Mouse (Mus musculus) hindbrain, embryonic 13.5 days (tissue): ENCODE data around the gene Slc5a6. TPM values are rescaled to one million over a fixed set of nuclear protein-coding genes. Genes with fewer than 3 reads are reported as not detected.

Experiments
- ATAC-seq: fragments of 200-750 bp; cut with Nextera tagmentation; 2 replicates; pipeline ENCODE4 v1.8.0; 2017; ENCODE audit warnings: moderate TSS enrichment; ENCODE audit not compliant: low FRiP score
- H3K27ac ChIP-seq: fragments of 300-500 bp; sonication (generic); 2 replicates; pipeline ENCODE4 v1.5.1; 2015; ENCODE audit warnings: inconsistent platforms, mild to moderate bottlenecking, moderate library complexity
- H3K27me3 ChIP-seq: fragments of 300-500 bp; sonication (generic); 2 replicates; pipeline ENCODE4 v1.6.1; 2015; ENCODE audit warnings: mild to moderate bottlenecking, inconsistent platforms
- H3K36me3 ChIP-seq: fragments of 300-500 bp; sonication (generic); 2 replicates; pipeline ENCODE4 v1.6.1; 2015; ENCODE audit warnings: mild to moderate bottlenecking, inconsistent platforms
- H3K4me1 ChIP-seq: fragments of 300-500 bp; sonication (generic); replicated peaks from 2 replicates; pipeline ENCODE4 v1.6.1; 2015; ENCODE audit warnings: inconsistent platforms
- H3K4me2 ChIP-seq: fragments of 300-500 bp; sonication (generic); 2 replicates; pipeline ENCODE4 v1.6.1; 2015; ENCODE audit warnings: inconsistent platforms, mild to moderate bottlenecking, moderate library complexity
- H3K4me3 ChIP-seq: fragments of 300-500 bp; sonication (generic); 2 replicates; pipeline ENCODE4 v1.5.1; 2015; ENCODE audit warnings: mild to moderate bottlenecking, inconsistent platforms
- H3K9ac ChIP-seq: fragments of 300-500 bp; sonication (generic); 2 replicates; pipeline ENCODE4 v1.6.1; 2015; ENCODE audit warnings: mild to moderate bottlenecking, inconsistent platforms
- H3K9me3 ChIP-seq: fragments of 300-500 bp; sonication (generic); 2 replicates; pipeline ENCODE4 v1.6.1; 2016; ENCODE audit warnings: inconsistent platforms
- WGBS: fragments of 180-500 bp; shearing (Covaris S2); methylation state at CpG from one replicate; pipeline ENCODE4 v1.1.7; 2015; 5-methylcytosine and 5-hydroxymethylcytosine counted together
- polyA plus RNA-seq: library from polyadenylated mRNA; unstranded; fragments of >200 nt; fragmentation: Nextera tagmentation; extraction: Ambion mirVana; gene quantifications from 2 replicates; pipeline ENCODE4 v1.2.1, GENCODE M21; 2015

Slc5a6 gene
- 18.1 and 20.3 TPM in 2 replicates for polyA plus RNA-seq

- peaks cover 16% of the 10 kb centered on the region for H3K36me3 ChIP-seq
- H3K9me3 ChIP-seq = no peaks in the 10 kb centered on the region
- no peaks in the 10 kb centered on the region for H3K27me3 ChIP-seq
- H3K4me1 ChIP-seq = peaks cover 22% of the 10 kb centered on the region
- under 1% methylated on average over 23 of the region's 23 CpGs for WGBS
- peak; percentile 54 for ATAC-seq
- peak within 1 kb of the TSS; percentile 79 for H3K4me2 ChIP-seq
- H3K9ac ChIP-seq = peak within 1 kb of the TSS; percentile 94
- peak within 1 kb of the TSS; percentile 95 for H3K27ac ChIP-seq
- H3K4me3 ChIP-seq = peak within 1 kb of the TSS; percentile 71
Observed at GRCm38 (mm10) chr5:31048763-31049641, at the start of gene Slc5a6. TSS of gene Slc5a6 (minus strand) at chr5:31048924.

- no peaks in the 10 kb centered on the region for H3K9me3 ChIP-seq
- peak overlapping the region; percentile 56; the same call in 1 of the 2 replicates for H3K9ac ChIP-seq
- no peak overlapping the region for H3K27ac ChIP-seq
- peak overlapping the region; percentile 62 for H3K4me3 ChIP-seq
- no peak for ATAC-seq
- peaks cover 42% of the 10 kb centered on the region for H3K4me1 ChIP-seq
- 26% methylated on average over 11 of the region's 11 CpGs for WGBS
- peak overlapping the region; percentile 60 for H3K4me2 ChIP-seq
- H3K27me3 ChIP-seq = peaks cover 92% of the 10 kb centered on the region
- no peaks in the 10 kb centered on the region for H3K36me3 ChIP-seq
Observed at GRCm38 (mm10) chr5:31095711-31096480, 47.2 kb upstream of the Slc5a6 start.

DNA sequence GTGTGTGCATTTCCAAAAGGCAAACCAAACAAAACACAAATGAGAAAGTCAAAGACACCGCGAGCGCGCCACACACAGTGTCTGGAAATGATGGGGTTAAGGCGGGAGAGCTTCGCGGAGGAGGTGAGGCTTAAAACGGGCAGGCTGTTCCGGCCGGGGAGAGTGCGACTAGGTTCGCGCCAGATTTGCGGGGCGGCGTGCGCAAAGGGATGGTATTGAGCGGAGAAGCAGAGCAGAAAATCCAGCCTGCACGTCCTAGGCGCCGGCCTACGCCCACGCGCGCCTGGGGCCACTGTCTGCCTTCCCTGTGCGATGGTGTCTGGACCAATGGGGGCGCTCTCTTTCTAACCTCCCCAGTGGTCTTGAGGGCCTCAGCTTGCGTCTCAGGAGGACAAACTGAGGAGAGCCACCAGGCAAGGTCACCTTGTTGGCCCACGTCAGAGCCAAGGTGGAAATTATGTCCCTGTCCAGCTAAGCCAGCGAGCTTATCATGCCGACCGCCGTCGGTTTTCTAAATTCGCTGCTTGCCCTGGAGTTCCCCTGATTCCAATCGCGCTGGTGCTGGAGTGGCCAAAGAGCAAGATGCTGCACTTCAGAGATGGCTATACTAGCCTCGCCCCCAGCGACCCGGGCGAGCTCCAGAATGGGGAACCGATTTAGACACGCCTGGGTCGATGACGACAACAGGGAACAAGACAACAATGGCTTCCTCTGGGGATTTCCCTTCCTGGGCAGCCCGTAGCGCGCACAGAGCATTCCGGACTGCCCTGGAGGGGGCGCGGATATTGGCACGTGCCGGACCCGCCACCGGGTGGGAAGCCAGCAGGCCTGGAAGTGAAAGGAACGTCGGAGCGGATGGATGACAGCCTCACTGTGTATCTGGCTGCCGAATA is 46.3 kb upstream of the Slc5a6 start:
- Histone ChIP-seq H3K4me2 (peak overlapping the region; percentile 60), H3K4me3 (peak overlapping the region; percentile 62), H3K27me3 (peaks cover 100% of the 10 kb centered on the region), H3K27ac (no peak overlapping the region), H3K36me3 (no peaks in the 10 kb centered on the region), H3K4me1 (peaks cover 50% of the 10 kb centered on the region), H3K9me3 (no peaks in the 10 kb centered on the region), H3K9ac (peak overlapping the region; percentile 56; the same call in 1 of the 2 replicates)
- ATAC-seq = 0 out of 2 replicates have a peak, but pooled peaks have one; percentile 19
- WGBS = under 1% methylated on average over 59 of the region's 59 CpGs

GRCm38 (mm10) chr5:31094100-31094798 is 45.5 kb upstream of the Slc5a6 start:
- Histone ChIP-seq H3K27me3 (peaks cover 100% of the 10 kb centered on the region), H3K4me2 (peak overlapping the region; percentile 60), H3K9me3 (no peaks in the 10 kb centered on the region), H3K9ac (no peak overlapping the region), H3K4me3 (peak overlapping the region; percentile 62), H3K4me1 (peaks cover 52% of the 10 kb centered on the region), H3K27ac (no peak overlapping the region), H3K36me3 (no peaks in the 10 kb centered on the region)
- ATAC-seq = no peak
- 1% methylated on average over 28 of the region's 29 CpGs for WGBS

DNA sequence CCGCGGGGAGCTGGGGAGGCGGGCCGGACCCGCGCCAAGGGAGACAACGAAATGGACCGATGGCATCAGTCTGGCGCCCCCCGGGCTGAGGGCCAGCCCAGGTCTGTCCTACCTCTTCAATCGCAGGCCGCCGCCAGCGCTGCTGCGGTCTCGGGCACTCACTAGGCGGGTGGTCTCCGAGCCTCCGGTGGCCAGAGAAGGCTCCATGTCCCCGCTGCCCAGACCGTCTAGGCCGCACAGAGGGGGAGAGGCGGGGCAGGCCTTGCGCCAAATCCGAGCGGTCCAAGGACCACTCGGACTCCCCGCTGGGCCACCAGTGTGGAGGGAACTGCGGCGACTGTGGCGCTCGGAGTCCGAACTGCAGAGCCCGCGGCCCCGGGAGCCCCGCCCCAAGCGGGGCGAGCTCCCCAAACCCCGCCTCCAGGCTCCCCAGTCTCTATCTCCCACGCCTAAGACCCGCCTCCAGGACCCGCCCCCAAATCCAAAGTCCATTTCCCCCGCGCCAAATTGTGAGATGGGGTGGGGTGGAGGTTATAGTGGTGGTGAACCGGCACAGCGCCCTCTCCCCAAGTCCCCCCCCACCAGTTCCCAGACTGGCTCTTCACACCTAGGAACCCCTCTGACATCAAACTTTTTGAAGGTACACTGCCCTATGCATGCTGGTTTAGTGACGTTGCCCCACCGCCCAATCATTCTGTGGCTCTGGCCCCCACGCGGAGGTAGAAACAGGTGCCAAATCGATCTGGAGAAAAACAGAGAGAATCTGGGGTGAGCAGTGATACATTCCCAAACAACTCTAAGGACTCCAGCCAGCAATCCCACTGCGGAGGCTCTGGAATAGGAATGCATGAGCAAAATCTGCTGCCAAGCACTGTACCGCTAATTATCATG is 44.7 kb upstream of the Slc5a6 start:
- Histone ChIP-seq H3K27ac (peak overlapping the region; percentile 73), H3K4me2 (peak overlapping the region; percentile 60), H3K4me1 (peaks cover 52% of the 10 kb centered on the region)

GRCm38 (mm10) chr5:31092231-31092975 is 43.7 kb upstream of the Slc5a6 start:
- peaks cover 52% of the 10 kb centered on the region for H3K4me1 ChIP-seq
- peak overlapping the region; percentile 73 for H3K27ac ChIP-seq
- 2% methylated on average over 32 of the region's 53 CpGs for WGBS
- H3K4me2 ChIP-seq = peak overlapping the region; percentile 60
- H3K36me3 ChIP-seq = peaks cover 5% of the 10 kb centered on the region; the same call in 1 of the 2 replicates
- H3K9ac ChIP-seq = peak overlapping the region; percentile 85
- H3K4me3 ChIP-seq = peak overlapping the region; percentile 62
- ATAC-seq = no peak
- no peaks in the 10 kb centered on the region for H3K9me3 ChIP-seq
- H3K27me3 ChIP-seq = peaks cover 85% of the 10 kb centered on the region

More for the DNA sequence above, 44.7 kb upstream of the Slc5a6 start:
- Histone ChIP-seq H3K27me3 (peaks cover 95% of the 10 kb centered on the region), H3K9ac (peak overlapping the region; percentile 85), H3K36me3 (no peaks in the 10 kb centered on the region), H3K9me3 (no peaks in the 10 kb centered on the region), H3K4me3 (peak overlapping the region; percentile 62)
- 1% methylated on average over 49 of the region's 54 CpGs for WGBS
- peak; percentile 50 for ATAC-seq

- ATAC-seq = no peak
- no peak overlapping the region for H3K4me3 ChIP-seq
- H3K4me1 ChIP-seq = peaks cover 45% of the 10 kb centered on the region
- peaks cover 32% of the 10 kb centered on the region for H3K27me3 ChIP-seq
- H3K4me2 ChIP-seq = no peak overlapping the region
- 82% methylated on average over 2 of the region's 2 CpGs for WGBS
- H3K36me3 ChIP-seq = peaks cover 5% of the 10 kb centered on the region; the same call in 1 of the 2 replicates
- no peak overlapping the region for H3K9ac ChIP-seq
- H3K9me3 ChIP-seq = no peaks in the 10 kb centered on the region
- no peak overlapping the region for H3K27ac ChIP-seq
Observed at GRCm38 (mm10) chr5:31087131-31087530, 38.4 kb upstream of the Slc5a6 start.

- ATAC-seq = no peak
- Histone ChIP-seq H3K4me1 (peaks cover 44% of the 10 kb centered on the region), H3K27me3 (peaks cover 27% of the 10 kb centered on the region), H3K4me3 (no peak overlapping the region), H3K9me3 (no peaks in the 10 kb centered on the region), H3K27ac (peak overlapping the region; percentile 58; the same call in 1 of the 2 replicates), H3K36me3 (peaks cover 5% of the 10 kb centered on the region; the same call in 1 of the 2 replicates), H3K9ac (peak overlapping the region; percentile 49; the same call in 1 of the 2 replicates), H3K4me2 (no peak overlapping the region)
- 21% methylated on average over 7 of the region's 7 CpGs for WGBS
Observed at GRCm38 (mm10) chr5:31086606-31087005, 37.9 kb upstream of the Slc5a6 start.

DNA sequence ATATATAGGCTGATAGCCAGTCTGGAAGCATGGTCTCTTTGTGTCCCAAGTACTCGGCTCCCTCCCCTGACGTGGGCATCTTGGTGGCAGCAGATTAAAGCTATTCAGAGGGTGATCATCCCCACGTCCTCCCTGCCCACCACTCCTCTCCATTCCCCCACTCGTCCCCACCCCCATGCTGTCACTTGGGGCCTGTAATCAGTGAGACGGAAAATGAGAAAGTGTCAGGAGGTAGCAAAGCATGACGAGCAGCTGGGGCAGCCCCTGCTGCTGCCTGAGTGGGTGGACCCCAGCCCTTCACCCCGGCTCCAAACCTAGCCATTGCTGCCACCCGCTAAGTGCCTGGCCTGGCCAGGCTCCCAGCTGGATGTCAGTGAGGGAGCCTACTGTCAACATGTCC is 35.2 kb upstream of the Slc5a6 start:
- no peaks in the 10 kb centered on the region for H3K9me3 ChIP-seq
- WGBS = 0% methylated on average over 8 of the region's 8 CpGs
- peak overlapping the region; percentile 85 for H3K27ac ChIP-seq
- peaks cover 8% of the 10 kb centered on the region for H3K36me3 ChIP-seq
- H3K4me1 ChIP-seq = peaks cover 27% of the 10 kb centered on the region
- peak; percentile 57 for ATAC-seq
- H3K4me2 ChIP-seq = peak overlapping the region; percentile 13; the same call in 1 of the 2 replicates
- peaks cover under 1% of the 10 kb centered on the region for H3K27me3 ChIP-seq
- peak overlapping the region; percentile 36; the same call in 1 of the 2 replicates for H3K9ac ChIP-seq
- no peak overlapping the region for H3K4me3 ChIP-seq
